Mouse (Mus musculus) brown adipose tissue, adult 24 weeks (tissue): ENCODE results near the gene 1700056E22Rik. TPM values are rescaled to one million over a fixed set of nuclear protein-coding genes. Genes with fewer than 3 reads are reported as not detected.

Source experiments
- H3K27ac ChIP-seq: fragments of 200-500 bp; replicated peaks from 2 replicates; pipeline ENCODE4 v1.5.1; 2012; ENCODE audit warnings: low read depth, mild to moderate bottlenecking, low read length
- H3K4me1 ChIP-seq: fragments of 200-500 bp; 2 replicates; pipeline ENCODE4 v1.6.1; 2012; ENCODE audit warnings: low read length, mixed read lengths; ENCODE audit not compliant: control insufficient read depth, insufficient read depth, insufficient read length
- H3K4me3 ChIP-seq: fragments of 200-500 bp; 2 replicates; pipeline ENCODE4 v1.5.1; 2012; ENCODE audit warnings: low read depth, mild to moderate bottlenecking, low read length, moderate library complexity; ENCODE audit not compliant: insufficient read depth
- polyA plus RNA-seq: library from polyadenylated mRNA; stranded (reverse); fragments of >200 nt; gene quantifications from 2 replicates; pipeline ENCODE4 v1.2.4, GENCODE M21; 2012; ENCODE audit not compliant: missing spikeins, insufficient read depth, insufficient read length

Gene 1700056E22Rik
- polyA plus RNA-seq: 3.9 and 4.6 TPM in 2 replicates

DNA sequence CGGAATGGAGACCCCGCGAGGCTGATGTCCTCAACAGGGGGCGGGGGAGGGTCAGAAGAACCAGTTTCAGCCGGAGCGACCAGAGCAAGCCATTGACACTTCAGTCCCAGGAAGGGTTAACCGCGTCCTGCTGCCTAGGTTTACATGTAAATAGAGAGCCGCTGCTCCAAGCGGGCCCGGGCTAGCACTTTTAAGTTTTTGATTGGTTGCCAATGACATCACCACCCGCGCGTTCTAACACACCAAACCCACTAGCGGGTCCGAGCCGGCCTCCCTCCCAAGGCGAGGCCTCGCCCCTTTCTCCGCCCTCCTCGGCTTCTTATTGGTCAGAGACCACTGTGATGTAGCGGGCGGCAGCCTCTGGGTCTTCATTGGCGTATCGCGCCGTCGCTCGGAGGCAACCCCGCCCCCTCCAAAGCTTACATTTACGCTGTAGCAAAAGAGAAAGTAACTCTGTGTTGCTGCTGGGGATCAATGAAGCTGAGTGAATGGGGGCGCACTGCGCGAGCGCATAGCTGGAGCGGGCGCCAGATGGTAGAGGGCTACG is at the start of gene 1700056E22Rik:
TSS of gene 1700056E22Rik (minus strand) at position 291 of the 547 bp plus-strand sequence.
- Histone ChIP-seq H3K27ac (peak within 1 kb of the TSS; percentile 95), H3K4me1 (peaks cover 5% of the 10 kb centered on the region), H3K4me3 (peak within 1 kb of the TSS; percentile 79)

DNA sequence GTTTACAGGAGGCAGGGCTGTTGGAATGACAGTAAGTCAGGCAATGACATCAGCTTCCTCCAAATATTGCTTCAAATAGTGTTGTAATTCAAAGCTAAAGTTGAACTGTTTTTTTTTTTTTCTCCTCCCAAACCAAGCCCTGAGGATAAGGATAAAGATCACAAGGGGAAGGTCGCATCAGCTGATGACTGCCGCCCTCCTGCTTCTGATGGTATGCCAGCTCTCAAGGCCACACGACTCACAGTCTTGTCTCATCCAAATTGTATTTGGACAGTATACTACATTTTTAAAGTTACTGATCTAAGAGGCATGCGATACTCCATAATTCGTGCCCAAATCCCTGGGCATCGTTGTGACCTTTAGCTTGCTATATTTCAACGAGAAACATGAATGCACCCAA is 49.1 kb upstream of the 1700056E22Rik start:
- Histone ChIP-seq H3K4me3 (no peak overlapping the region), H3K4me1 (no peaks in the 10 kb centered on the region; the same call in 1 of the 2 replicates), H3K27ac (peak overlapping the region; percentile 76)

DNA sequence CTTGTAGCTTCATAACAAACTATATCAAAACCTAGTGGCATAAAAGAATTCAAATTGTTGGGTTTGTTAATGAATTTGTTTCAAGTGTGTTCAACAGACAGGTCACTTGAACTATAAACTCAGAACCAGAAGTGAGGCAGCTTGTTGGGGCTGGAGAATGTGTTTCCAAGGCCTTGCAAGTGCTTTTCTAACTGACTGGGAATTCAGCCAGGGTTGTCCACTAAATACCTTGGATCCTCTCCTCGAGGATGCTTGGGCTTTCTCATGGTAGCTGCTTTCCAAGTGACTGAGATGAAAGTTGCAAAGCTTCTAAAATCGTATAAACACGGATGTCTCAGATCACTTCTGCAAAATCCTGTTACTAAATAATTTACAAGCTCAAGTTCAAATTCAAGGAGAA is 48.6 kb upstream of the 1700056E22Rik start:
- Histone ChIP-seq H3K27ac (peak overlapping the region; percentile 70; the same call in 1 of the 2 replicates), H3K4me3 (no peak overlapping the region), H3K4me1 (no peaks in the 10 kb centered on the region; the same call in 1 of the 2 replicates)

DNA sequence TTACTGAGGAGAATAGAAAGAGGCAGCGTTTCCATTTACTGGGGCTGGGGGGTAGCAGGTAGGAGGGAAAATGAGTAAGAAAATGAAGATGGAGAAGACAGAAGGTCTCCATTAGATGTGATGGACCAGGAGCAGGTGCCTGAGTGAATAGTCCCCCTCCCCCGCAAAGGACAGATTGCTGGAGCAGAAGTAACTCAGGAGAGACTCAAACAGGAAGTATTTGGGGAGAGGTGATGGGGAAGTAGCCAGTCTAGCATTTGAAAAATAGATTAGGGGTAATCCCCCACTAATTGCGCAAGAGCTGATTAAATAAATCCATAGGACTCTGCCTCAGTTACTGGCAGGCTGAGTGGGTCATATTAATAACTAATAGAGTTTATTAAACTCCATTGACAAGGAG is 45.2 kb upstream of the 1700056E22Rik start:
- Histone ChIP-seq H3K27ac (no peak overlapping the region), H3K4me3 (no peak overlapping the region), H3K4me1 (peaks cover 4% of the 10 kb centered on the region; the same call in 1 of the 2 replicates)

DNA sequence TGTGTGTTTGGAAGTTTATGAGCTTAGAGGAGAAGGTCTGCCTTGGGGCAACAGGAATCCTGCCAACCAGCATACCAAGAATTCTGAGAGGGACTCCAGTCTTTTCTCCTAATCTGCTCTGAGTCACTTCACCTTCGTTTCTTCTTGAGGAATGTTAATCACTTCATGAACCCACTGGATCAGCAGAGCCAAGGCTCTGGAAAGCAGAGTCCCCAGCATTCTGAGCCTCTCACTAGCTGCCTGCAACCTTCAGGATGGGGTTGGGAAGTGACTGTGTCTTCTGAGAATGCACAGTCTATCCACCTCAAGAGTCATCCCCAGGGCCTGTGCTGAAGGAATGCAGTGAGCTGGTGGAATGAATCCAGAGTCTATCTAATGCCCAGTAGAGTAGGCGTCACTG is 42.7 kb upstream of the 1700056E22Rik start:
- Histone ChIP-seq H3K4me1 (peaks cover 4% of the 10 kb centered on the region; the same call in 1 of the 2 replicates), H3K4me3 (no peak overlapping the region), H3K27ac (peak overlapping the region; percentile 35; the same call in 1 of the 2 replicates)

DNA sequence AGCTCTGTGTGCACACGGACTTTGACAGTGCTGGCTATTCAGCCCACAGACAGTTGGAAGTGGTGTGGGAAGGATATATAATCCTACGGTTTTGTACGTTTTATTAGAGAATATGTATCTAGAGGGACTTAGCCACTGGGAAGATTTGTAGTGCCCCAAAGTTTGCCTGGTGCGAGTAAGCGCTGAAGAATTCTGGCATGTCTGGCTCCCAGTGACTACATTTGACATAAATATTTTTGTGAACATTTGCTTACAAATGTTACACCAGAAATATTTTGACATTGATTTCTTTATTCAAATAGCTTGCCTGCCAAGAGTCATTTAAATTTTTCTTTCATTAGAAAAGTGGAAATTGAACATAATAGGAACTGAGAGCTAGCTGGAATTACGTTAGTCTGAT is 42.0 kb upstream of the 1700056E22Rik start:
- Histone ChIP-seq H3K4me3 (no peak overlapping the region), H3K4me1 (peaks cover 4% of the 10 kb centered on the region; the same call in 1 of the 2 replicates), H3K27ac (no peak overlapping the region)

DNA sequence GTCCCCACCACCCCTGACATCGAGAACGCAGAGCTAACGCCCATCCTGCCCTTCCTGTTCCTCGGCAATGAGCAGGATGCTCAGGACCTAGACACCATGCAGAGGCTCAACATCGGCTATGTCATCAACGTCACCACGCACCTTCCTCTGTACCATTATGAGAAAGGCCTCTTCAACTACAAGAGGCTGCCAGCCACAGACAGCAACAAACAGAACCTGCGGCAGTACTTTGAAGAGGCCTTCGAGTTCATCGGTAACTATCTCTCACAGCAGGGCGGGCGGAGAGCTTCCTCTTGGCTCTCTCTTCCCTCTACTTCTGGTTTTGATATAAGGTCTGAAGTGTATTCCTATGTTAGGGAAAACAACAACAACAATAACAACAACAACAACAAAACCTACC is 34.9 kb upstream of the 1700056E22Rik start:
- peak overlapping the region; percentile 59 for H3K27ac ChIP-seq
- H3K4me1 ChIP-seq: peaks cover 14% of the 10 kb centered on the region
- no peak overlapping the region for H3K4me3 ChIP-seq

DNA sequence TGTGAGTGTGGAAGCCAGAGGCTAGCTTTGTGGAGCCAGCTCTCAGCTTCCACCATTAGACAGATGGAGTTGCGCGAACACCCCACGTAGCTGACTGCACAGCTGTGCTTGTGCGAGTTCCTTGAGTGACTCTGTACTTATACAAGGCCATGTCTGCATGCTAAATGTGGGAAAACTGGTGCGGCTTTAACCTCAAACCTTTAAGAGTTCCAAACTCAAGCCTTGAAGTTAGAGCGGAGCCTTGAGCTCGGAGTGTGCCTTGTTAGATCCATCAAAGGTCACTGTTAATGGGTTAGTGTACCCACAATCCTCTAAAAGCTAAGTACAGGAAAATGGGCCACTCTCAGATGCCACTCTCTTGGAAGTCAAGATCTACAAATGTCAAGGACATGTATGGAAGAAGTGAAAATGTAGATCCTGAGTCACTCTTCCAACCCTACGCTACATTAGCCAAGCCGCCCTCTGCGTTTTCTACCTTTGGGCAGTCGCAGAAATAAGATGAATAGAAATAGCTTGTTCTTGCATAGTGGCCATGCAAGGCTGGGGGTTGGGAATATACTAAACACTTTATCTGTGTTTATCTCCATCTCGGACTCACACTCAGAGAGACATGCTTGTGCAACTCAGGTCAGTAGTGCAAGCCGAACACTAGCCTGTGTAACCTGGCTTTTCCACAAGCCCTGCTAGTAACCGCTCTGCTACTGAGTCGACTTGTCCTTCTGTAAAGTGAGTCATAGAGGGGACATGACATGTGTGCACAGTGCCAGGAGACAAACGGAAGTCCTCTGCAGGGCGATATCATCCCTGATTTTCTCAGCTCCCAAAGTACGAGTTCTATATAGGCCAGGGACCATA is 33.8 kb upstream of the 1700056E22Rik start:
- no peak overlapping the region for H3K4me3 ChIP-seq
- H3K4me1 ChIP-seq: peaks cover 14% of the 10 kb centered on the region
- H3K27ac ChIP-seq: peak overlapping the region; percentile 70

DNA sequence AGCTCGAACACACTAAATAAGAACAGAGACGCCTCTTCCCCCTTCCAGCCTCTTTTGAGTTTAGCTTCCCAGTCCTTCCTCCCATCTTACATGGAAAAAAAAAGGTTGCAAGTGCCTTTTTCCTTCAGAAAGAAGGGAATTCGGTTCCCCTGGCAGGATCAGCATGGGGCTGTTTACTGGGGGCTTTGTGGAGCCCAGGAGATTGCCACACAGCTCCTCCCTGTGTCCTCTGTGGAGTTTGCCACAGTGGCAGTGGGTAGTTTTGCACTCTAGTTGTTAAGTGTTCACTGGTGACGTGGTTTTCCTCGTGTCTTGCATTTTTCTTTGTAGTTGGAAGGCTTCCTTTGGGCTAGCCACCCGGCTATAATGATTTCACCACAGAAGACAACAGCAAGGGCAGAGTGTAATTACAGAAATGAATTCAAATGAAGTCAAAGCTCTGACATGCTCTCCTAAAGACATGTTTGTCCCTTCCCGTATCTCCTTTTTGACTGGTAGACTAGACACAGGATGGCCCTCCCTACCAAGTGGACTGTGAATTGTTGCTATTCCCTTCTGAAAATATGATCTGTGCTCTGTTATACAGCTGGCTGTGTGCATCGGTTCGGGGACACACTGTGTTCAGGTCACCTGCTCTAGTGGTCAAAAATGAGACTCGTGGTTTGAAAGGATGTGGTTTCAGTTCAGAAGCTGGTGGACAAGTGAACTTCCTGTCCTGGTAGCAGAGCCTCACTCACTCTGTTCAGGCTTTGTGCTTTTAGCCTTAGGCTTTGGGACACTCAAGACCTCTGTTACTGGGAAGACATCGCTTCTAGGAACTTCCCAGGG is 32.6 kb upstream of the 1700056E22Rik start:
- Histone ChIP-seq H3K27ac (peak overlapping the region; percentile 47), H3K4me3 (no peak overlapping the region), H3K4me1 (peaks cover 14% of the 10 kb centered on the region)

DNA sequence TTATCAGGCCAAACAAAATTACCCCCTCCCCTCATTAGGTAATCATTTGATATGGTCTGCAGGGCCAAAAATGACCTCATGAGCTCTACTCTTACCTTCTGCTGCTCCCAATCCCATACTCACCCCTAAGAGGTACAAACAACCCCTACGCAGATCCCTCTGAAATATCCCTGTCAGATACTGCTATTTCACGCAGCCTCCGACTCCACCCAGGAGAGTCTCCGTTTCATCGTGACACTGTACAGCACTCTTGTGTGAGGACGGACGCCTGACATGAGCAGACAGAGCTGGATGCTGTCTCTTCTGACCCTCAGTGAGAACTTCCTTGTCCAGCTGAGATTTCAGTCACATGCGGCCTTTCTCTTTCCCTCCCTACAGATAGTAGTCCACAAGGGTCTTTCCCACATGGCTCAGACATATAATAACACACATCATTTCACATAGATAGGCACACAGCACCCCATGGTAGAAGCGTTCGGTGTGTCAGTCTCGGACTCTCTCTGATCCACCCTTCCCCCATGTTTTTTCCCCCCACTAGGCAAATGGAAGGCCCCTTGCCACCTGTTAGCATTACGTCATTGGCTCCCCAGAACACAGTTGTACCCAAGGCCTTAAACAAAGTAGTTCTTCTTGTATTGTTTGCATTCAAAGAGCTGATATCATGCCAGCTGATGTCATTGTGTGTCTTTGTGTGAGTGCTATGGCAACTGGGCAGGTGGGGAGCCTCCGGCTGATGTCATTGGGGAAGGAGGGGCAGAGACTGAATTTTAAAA is 31.7 kb upstream of the 1700056E22Rik start:
- Histone ChIP-seq H3K4me1 (peaks cover 13% of the 10 kb centered on the region), H3K4me3 (no peak overlapping the region), H3K27ac (peak overlapping the region; percentile 47; the same call in 1 of the 2 replicates)

DNA sequence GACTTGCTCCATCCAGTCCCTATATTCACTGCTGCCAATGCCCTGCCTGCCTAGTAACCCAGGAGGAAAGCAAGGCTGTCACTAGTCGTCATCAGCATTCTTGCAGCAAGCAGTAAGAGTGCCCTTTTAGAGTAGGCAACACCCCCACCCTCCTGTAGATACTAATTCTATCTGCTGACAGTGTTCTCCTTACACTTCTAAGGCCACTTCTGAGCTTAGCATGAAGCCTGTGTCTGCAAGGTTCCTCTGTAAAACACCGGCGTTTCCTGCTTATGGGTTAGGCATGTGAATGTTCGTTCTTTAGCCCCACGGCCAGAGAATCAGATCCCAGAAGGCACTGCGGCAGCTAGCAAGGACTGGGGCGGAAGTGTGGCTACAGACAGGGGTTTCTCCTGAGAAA is 30.2 kb upstream of the 1700056E22Rik start:
- H3K4me3 ChIP-seq: no peak overlapping the region
- 0 out of 2 replicates have a peak overlapping the region, but pooled peaks have one; percentile 16 for H3K27ac ChIP-seq
- peaks cover 17% of the 10 kb centered on the region for H3K4me1 ChIP-seq

DNA sequence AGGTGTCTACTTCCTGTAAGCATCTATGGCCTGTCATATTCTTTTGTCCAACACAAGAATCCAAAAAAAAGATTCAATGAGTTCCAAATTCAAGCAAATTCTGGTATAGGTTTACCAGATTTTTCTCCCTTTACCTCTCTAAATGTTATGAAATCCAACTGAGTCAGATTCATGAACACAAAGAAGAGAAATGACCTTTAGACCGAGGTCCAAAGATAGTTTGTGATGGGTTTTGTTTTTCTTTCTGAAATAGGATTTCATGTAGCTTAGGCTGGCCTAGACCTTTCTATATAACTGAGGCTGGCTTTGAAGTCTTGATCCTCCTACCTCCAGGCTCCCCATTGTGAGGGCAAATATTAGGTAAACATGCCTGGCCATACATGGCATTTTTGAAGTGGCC is 27.8 kb upstream of the 1700056E22Rik start:
- H3K4me3 ChIP-seq: no peak overlapping the region
- peaks cover 16% of the 10 kb centered on the region for H3K4me1 ChIP-seq
- no peak overlapping the region for H3K27ac ChIP-seq

DNA sequence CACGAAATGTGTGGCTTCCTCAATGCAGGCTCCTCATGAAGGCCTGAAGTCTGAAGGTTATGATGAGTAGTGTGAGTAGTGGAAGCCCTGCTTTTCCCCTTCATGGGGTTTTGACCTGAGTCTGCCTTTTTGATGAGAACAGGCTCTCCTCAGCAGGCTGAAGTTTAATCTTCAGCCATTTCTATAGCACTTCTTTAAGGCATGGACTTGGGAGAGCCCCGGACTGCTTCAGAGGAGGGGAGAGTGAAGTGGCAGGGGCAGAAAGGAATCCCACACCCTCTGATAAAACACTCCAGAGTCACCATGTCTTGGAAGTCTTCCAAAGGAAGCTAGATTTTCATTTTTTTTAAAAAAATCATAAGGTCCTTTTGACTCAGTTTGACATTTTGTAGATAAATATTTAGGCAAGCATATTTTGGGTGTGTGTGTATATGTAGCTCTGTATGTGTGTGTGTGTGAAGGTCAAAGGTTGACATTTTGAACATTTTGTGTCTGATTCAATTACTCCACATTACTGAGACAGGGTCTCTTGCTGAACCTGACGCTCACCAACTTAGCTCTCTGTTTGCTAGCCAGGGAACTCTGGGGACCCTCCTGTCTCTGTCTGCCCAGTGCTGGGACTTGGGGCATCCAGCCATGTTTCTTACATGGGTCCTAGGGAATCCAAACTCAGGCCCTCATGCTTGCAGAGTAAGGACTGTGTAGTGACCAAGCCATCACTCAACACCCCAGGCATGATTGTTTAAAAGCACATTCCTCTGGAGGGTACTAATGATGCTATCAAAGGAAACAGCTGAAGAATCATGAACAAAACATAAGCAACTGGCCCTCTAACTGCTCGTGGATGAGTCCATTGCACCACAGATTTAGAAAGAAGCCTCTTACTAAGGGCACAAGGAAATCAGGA is 27.0 kb upstream of the 1700056E22Rik start:
- no peak overlapping the region for H3K4me3 ChIP-seq
- H3K27ac ChIP-seq: peak overlapping the region; percentile 12; the same call in 1 of the 2 replicates
- H3K4me1 ChIP-seq: peaks cover 14% of the 10 kb centered on the region
